Mouse (Mus musculus) neural tube, embryonic 12.5 days (tissue): Measurements from ENCODE around the gene Edem2. TPM values are rescaled to one million over a fixed set of nuclear protein-coding genes. Genes with fewer than 3 reads are reported as not detected.
A peak's percentile ranks its signal among the peaks of the same experiment; 100 is the strongest.

Source experiments
- ATAC-seq: fragments of 200-750 bp; cut with Nextera tagmentation; 2 replicates; pipeline ENCODE4 v1.8.0; 2017; ENCODE audit warnings: low read depth, mild to moderate bottlenecking, moderate TSS enrichment, moderate library complexity; ENCODE audit not compliant: low FRiP score
- H3K27ac ChIP-seq: fragments of 300-500 bp; sonication (generic); 2 replicates; pipeline ENCODE4 v1.5.1; 2016
- H3K27me3 ChIP-seq: fragments of 300-500 bp; sonication (generic); replicated peaks from 2 replicates; pipeline ENCODE4 v1.6.1; 2016; ENCODE audit warnings: mild to moderate bottlenecking
- H3K36me3 ChIP-seq: fragments of 300-500 bp; sonication (generic); 2 replicates; pipeline ENCODE4 v1.6.1; 2016; ENCODE audit warnings: mild to moderate bottlenecking
- H3K4me1 ChIP-seq: fragments of 300-500 bp; sonication (generic); 2 replicates; pipeline ENCODE4 v1.6.1; 2016
- H3K4me2 ChIP-seq: fragments of 300-500 bp; sonication (generic); replicated peaks from 2 replicates; pipeline ENCODE4 v1.6.1; 2016; ENCODE audit warnings: mild to moderate bottlenecking
- H3K4me3 ChIP-seq: fragments of 300-500 bp; sonication (generic); 2 replicates; pipeline ENCODE4 v1.5.1; 2016
- H3K9ac ChIP-seq: fragments of 300-500 bp; sonication (generic); 2 replicates; pipeline ENCODE4 v1.6.1; 2016; ENCODE audit warnings: mild to moderate bottlenecking
- H3K9me3 ChIP-seq: fragments of 300-500 bp; sonication (generic); 2 replicates; pipeline ENCODE4 v1.6.1; 2016; ENCODE audit warnings: mild to moderate bottlenecking
- WGBS: fragments of 180-500 bp; shearing (Covaris S2); methylation state at CpG from one replicate; pipeline ENCODE4 v1.1.7; 2016; 5-methylcytosine and 5-hydroxymethylcytosine counted together
- polyA plus RNA-seq: library from polyadenylated mRNA; unstranded; fragments of >200 nt; fragmentation: Nextera tagmentation; extraction: Ambion mirVana; gene quantifications from 2 replicates; pipeline ENCODE4 v1.2.1, GENCODE M21; 2016

Edem2 gene
- polyA plus RNA-seq, 1 experiment from 2014 or later, result 37.4 TPM

DNA sequence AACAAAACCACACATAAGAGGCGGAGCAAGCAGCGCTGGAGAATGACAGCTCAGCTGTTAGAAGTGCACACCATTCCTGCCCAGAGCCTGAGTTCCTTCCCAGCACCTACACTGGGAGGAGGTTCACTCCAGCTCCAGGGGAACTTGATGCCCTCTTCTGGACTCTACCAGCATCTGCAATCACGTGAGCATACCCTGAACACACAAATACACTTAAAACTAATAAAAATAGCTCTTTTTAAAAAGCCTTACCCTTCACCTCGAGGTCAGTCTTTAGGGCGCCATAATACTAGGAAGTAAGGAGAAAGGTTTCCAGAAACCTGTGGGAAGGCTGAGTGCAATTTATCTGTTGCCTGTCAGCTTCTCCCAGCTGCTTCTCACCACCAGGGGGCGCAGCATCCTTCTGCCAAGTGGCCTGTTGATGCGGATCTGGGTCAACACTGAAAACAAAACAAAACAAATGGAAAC, 33.1 kb downstream of the Edem2 start:
- no peaks in the 10 kb centered on the region for H3K27me3 ChIP-seq
- WGBS, result 14% methylated on average over 7 of the region's 7 CpGs
- H3K27ac ChIP-seq, result no peak overlapping the region
- H3K36me3 ChIP-seq, result 0 out of 2 replicates have a peak, but pooled peaks cover 4% of the 10 kb centered on the region
- no peak for ATAC-seq
- no peak overlapping the region for H3K4me3 ChIP-seq
- no peak overlapping the region for H3K9ac ChIP-seq
- peaks cover 4% of the 10 kb centered on the region for H3K4me1 ChIP-seq
- no peaks in the 10 kb centered on the region for H3K9me3 ChIP-seq
- H3K4me2 ChIP-seq, result no peak overlapping the region

DNA sequence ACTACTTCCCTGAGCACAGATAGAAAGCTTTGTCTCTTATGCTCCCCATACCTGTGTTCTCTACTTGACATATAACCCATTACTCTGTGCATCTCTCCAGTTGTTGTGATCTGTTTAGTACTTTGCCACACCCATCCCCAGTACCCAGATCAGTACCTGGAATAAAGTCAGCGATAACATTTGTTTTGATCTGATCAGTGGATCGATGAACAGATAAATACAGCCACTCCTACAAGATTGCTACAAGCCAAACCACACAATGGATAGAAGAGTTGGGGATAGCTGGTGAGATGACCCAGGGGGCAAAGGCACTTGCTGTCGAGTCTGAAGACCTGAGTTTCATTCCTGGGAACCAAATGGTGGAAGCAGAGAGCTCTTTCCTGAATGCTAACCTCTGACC, 34.0 kb downstream of the Edem2 start:
- no peak for ATAC-seq

DNA sequence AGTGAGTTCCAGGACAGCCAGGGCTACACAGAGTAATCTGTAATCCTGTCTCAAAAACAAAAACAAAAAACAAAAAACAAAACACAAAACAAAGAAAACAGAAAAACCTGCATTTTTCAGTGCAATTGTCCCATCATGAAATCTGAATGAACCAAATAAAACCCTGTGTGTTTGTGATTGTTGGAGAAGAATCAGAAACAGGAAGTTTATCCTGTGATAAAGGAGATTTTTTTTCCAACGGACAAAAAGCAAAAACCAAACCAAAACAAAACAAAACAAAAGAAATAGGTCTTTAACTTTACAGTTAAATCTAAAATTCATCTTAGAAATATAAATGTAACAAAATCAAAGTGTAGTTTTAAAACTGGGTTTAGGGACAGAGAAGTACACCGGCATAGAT, 34.7 kb downstream of the Edem2 start:
- no peak for ATAC-seq
- no peak overlapping the region for H3K9ac ChIP-seq
- 74% methylated on average over 2 of the region's 2 CpGs for WGBS
- no peaks in the 10 kb centered on the region for H3K9me3 ChIP-seq
- H3K27me3 ChIP-seq, result no peaks in the 10 kb centered on the region
- H3K4me1 ChIP-seq, result peaks cover 15% of the 10 kb centered on the region
- no peak overlapping the region for H3K4me3 ChIP-seq
- no peak overlapping the region for H3K4me2 ChIP-seq
- no peaks in the 10 kb centered on the region for H3K36me3 ChIP-seq
- no peak overlapping the region for H3K27ac ChIP-seq

More for the DNA sequence above, 34.0 kb downstream of the Edem2 start:
- Histone ChIP-seq H3K9ac (no peak overlapping the region), H3K4me3 (no peak overlapping the region), H3K9me3 (no peaks in the 10 kb centered on the region), H3K27me3 (no peaks in the 10 kb centered on the region), H3K27ac (no peak overlapping the region), H3K36me3 (no peaks in the 10 kb centered on the region), H3K4me1 (peaks cover 13% of the 10 kb centered on the region), H3K4me2 (no peak overlapping the region)
- WGBS, result 79% methylated on average over 3 of the region's 3 CpGs

DNA sequence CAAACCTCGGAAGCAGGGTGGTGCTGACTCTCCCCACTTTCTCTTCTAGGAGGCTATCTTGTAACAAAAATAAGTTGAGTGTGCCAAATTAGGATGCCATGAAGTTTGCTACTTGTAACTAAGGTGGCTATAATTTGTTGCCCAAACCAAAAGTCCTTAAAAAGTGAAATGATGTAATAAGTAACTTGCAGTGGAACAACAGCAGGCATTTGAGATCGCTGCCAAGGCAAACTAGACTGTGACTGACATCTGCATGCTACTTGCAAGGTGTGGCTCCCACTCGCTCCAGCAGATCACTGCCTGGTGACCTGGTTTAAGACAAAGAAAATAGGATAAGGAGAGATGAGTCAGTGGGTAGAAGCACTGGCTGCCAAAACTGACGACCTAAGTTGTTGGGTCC, 36.1 kb downstream of the Edem2 start:
- Histone ChIP-seq H3K4me2 (no peak overlapping the region), H3K36me3 (no peaks in the 10 kb centered on the region), H3K27ac (no peak overlapping the region), H3K9ac (no peak overlapping the region), H3K4me3 (no peak overlapping the region), H3K4me1 (peaks cover 15% of the 10 kb centered on the region), H3K9me3 (no peaks in the 10 kb centered on the region), H3K27me3 (no peaks in the 10 kb centered on the region)
- ATAC-seq, result no peak
- 80% methylated on average over 4 of the region's 4 CpGs for WGBS

DNA sequence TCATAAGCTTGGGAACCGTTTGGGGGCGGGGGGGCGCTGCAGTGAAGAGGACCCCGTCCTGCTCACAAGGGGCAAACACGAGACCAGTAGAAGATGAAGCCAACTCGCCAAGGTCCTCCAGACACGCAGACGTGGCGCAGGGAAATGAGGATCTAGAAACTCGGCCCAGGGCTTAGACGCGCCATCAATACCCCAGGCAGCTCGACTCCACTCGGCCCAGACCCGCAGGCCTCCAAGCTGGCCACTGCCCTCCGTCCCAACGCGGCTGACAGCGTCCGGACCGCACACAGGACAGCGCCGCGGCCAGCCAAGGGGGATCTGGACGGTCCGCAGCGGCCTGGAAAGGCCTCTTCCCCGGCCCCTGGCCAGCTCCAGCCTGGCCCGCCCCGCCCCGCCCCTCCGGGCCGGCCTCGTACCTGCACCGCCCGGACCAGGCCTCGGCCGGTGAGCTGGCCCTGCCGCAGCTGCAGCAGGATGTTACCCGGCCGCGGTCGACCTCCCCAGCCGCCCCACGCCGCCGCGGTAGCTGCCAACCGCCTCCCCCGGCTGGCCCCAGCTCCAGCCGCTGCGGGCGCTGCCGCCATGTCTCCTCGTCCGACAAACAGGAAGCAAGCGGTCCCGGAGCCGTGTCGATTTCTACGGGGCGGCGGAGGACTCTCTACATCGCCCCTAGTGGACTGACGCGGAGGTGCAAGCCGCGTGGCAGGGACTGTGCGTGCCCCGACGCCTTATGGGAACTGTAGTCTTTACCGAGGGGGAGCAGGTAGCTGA, 37.4 kb downstream of the Edem2 start, which contains the start of gene Trpc4ap:
Gene Trpc4ap (minus strand): TSS at position 662 of the 771 bp plus-strand sequence.
- Histone ChIP-seq H3K36me3 (peaks cover 2% of the 10 kb centered on the region; the same call in 1 of the 2 replicates), H3K4me3 (peak within 1 kb of the TSS; percentile 99), H3K4me2 (peak within 1 kb of the TSS; percentile 80), H3K4me1 (peaks cover 15% of the 10 kb centered on the region), H3K27ac (peak within 1 kb of the TSS; percentile 88), H3K27me3 (no peaks in the 10 kb centered on the region), H3K9me3 (no peaks in the 10 kb centered on the region), H3K9ac (peak within 1 kb of the TSS; percentile 97)
- under 1% methylated on average over 71 of the region's 72 CpGs for WGBS
- ATAC-seq, result peak; percentile 93

DNA sequence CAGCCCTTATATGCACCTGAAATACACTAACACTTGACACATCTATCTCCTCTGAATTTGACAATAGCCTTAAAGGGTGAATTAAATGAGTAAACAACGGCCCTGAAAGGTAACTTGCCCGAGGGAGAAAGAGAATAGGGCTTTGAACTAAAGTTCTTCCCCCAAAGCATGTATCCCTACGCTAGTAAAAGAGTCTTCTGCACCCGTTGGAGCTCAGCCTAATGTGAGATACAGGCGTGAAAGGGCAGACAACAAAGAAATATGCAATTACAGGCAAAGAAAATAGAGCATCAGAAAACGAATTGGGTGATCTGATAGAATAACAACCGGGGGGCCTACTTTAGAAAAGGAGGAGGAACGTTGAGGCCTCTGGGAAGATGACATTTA, 37.9 kb downstream of the Edem2 start:
- no peak for ATAC-seq
- peak overlapping the region; percentile 80 for H3K4me2 ChIP-seq
- H3K36me3 ChIP-seq, result peaks cover 2% of the 10 kb centered on the region; the same call in 1 of the 2 replicates
- peaks cover 15% of the 10 kb centered on the region for H3K4me1 ChIP-seq
- no peaks in the 10 kb centered on the region for H3K9me3 ChIP-seq
- no peaks in the 10 kb centered on the region for H3K27me3 ChIP-seq
- 0 out of 2 replicates have a peak overlapping the region, but pooled peaks have one; percentile 88 for H3K27ac ChIP-seq
- WGBS, result 5% methylated on average over 8 of the region's 8 CpGs
- peak overlapping the region; percentile 97 for H3K9ac ChIP-seq
- peak overlapping the region; percentile 99 for H3K4me3 ChIP-seq

DNA sequence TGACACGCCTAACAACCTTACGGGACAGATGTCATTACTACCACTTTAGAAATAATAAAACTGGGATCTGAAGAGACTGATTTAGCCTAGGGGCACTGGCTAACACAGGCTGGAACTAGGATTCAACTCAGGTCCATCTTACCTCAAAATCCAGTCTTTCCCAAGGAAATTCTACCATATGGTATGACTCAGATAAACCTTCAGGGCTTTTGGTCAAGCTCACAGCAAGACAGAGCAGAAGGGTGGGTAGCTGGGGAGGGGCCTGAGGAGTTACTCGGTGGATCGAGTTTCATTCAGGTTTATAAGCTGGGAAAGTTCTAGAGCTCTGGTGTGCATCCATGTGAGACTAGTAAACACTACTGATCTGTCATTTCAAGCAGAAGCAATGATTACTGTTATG, 40.1 kb downstream of the Edem2 start:
- Histone ChIP-seq H3K9me3 (no peaks in the 10 kb centered on the region), H3K4me2 (no peak overlapping the region), H3K4me1 (peaks cover 15% of the 10 kb centered on the region), H3K4me3 (no peak overlapping the region), H3K9ac (no peak overlapping the region), H3K27ac (no peak overlapping the region), H3K36me3 (peaks cover 2% of the 10 kb centered on the region; the same call in 1 of the 2 replicates), H3K27me3 (no peaks in the 10 kb centered on the region)
- ATAC-seq, result no peak
- 85% methylated on average over 4 of the region's 4 CpGs for WGBS

DNA sequence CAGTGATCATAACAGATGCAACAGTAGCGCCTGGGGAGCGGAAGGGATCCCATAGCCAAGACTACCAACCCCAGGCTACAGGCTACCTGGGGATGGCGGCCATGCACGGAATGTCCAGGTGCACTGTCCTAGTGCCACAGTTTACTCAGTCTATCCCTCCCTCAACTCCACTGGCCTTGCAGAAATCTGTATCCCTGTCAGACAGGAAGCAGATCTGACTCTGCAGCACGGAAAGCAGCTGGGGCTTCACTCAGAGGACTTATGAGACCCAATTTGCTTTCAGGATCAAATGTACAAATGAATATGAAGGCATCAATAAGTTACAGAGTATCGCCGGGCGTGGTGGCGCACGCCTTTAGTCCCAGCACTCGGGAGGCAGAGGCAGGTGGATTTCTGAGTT, 41.5 kb downstream of the Edem2 start:
- Histone ChIP-seq H3K9me3 (no peaks in the 10 kb centered on the region), H3K27me3 (no peaks in the 10 kb centered on the region), H3K27ac (no peak overlapping the region), H3K4me1 (peaks cover 15% of the 10 kb centered on the region), H3K36me3 (peaks cover 2% of the 10 kb centered on the region; the same call in 1 of the 2 replicates), H3K4me2 (no peak overlapping the region), H3K4me3 (no peak overlapping the region), H3K9ac (no peak overlapping the region)
- 96% methylated on average over 11 of the region's 11 CpGs for WGBS
- no peak for ATAC-seq

DNA sequence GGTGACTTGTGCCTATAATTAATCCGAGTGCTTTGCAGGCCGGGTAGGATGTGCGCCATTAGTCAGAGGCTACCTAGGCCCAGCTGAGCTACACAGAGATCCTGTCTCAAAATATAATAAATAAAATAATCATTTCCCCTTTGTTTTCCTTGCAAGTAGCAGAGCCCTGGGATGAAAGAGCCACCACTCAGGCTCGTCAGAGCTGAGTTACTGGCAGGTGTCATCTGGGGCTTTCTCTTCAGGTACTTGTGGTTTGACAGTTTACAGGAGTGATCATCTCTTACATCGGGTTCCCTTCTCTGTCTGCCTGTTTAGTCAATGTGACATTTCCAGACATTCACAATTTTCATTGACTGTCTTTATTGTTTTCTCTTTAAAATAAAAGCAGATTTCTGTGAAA, 42.7 kb downstream of the Edem2 start:
- no peak overlapping the region for H3K27ac ChIP-seq
- H3K4me2 ChIP-seq, result no peak overlapping the region
- no peak overlapping the region for H3K9ac ChIP-seq
- H3K4me3 ChIP-seq, result no peak overlapping the region
- H3K4me1 ChIP-seq, result peaks cover 15% of the 10 kb centered on the region
- ATAC-seq, result no peak
- H3K36me3 ChIP-seq, result peaks cover 2% of the 10 kb centered on the region; the same call in 1 of the 2 replicates
- 86% methylated on average over 5 of the region's 5 CpGs for WGBS
- no peaks in the 10 kb centered on the region for H3K27me3 ChIP-seq
- H3K9me3 ChIP-seq, result no peaks in the 10 kb centered on the region

DNA sequence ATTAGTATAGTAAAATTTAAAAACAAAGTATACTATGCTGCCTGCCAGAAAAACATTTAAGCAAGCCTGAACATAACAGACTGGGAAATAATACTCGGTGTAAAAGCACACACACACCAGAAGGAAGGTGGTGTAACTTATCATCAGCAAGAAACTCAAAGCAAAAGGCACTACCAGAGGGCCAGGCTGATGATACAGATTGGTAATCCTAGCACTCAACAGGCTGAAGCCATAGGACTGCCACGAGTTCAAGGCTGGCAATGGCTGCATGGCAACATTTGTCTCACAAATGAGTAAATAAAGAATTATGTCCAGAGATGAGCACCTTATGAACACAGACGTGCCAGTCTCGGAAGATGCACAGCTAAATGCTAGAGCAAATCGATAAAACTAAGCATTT, 45.5 kb downstream of the Edem2 start:
- Histone ChIP-seq H3K9ac (no peak overlapping the region), H3K4me1 (no peaks in the 10 kb centered on the region), H3K27ac (no peak overlapping the region), H3K27me3 (no peaks in the 10 kb centered on the region), H3K4me2 (no peak overlapping the region), H3K4me3 (no peak overlapping the region), H3K9me3 (no peaks in the 10 kb centered on the region), H3K36me3 (peaks cover 2% of the 10 kb centered on the region; the same call in 1 of the 2 replicates)
- no peak for ATAC-seq
- WGBS, result 96% methylated on average over 5 of the region's 5 CpGs

DNA sequence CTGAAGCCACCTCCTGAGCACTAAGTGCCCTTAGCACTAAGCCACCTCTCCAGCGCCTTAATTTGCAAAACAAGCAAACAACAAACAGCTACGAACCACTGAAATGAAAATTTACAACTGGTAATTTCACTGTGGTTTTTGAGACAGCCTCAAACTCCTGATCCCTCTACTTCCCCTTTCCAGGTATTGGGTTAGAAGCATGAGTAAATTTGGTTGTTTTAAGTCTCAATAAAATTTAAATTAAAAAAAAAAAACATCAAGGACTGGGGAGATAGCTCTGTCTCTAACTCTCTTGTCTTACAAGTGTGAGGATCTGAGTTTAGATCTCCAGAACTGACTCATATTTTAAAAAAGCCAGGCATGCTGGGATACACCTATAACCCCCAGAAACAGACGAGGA, 46.1 kb downstream of the Edem2 start:
- Histone ChIP-seq H3K4me3 (no peak overlapping the region), H3K36me3 (peaks cover 2% of the 10 kb centered on the region; the same call in 1 of the 2 replicates), H3K4me1 (no peaks in the 10 kb centered on the region), H3K9me3 (no peaks in the 10 kb centered on the region), H3K4me2 (no peak overlapping the region), H3K27me3 (no peaks in the 10 kb centered on the region), H3K9ac (no peak overlapping the region), H3K27ac (no peak overlapping the region)
- ATAC-seq, result no peak
- WGBS, result 56% methylated on average over 3 of the region's 3 CpGs

DNA sequence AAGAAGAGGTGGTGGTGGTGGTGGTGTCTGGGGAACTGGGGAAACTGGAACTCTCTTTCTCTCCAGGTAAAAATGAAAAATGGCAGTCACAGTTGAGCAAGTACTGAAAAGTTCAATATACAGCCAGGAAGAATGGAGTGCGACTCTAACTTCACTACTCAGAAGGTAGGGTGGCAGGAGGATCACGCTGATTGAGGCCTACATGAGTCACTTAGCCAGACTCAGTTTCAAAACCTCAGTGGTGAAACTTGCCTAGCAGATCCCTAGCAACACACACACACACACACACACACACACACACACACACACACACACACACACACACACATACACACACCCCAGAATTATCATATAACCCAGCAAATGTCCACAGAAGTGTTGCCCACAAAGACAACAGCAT, 47.4 kb downstream of the Edem2 start:
- ATAC-seq, result no peak
- H3K4me3 ChIP-seq, result no peak overlapping the region
- no peaks in the 10 kb centered on the region for H3K4me1 ChIP-seq
- 75% methylated on average over 2 of the region's 2 CpGs for WGBS
- H3K9ac ChIP-seq, result no peak overlapping the region
- no peak overlapping the region for H3K27ac ChIP-seq
- H3K9me3 ChIP-seq, result no peaks in the 10 kb centered on the region
- no peak overlapping the region for H3K4me2 ChIP-seq
- no peaks in the 10 kb centered on the region for H3K27me3 ChIP-seq
- no peaks in the 10 kb centered on the region for H3K36me3 ChIP-seq

DNA sequence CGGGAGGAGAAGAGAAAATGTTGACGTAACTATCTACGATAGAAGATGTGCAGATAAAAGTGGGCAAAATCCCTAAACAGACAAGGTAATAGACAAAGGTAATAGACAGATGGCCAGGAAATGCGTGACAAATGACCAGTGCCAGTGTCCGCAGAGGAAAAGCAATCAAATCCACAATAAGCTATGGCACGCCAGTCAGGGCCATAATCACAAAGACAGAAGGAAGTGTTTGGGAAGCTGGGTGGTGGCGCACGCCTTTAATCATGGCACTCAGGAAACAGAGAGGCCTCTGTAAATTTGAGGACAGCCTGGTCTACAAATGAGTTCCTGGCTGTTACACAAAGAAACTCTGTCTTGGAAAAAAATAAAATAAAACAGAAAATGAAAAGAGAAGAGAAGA, 48.1 kb downstream of the Edem2 start:
- Histone ChIP-seq H3K27ac (no peak overlapping the region), H3K4me2 (no peak overlapping the region), H3K9me3 (no peaks in the 10 kb centered on the region), H3K4me3 (no peak overlapping the region), H3K9ac (no peak overlapping the region), H3K36me3 (no peaks in the 10 kb centered on the region), H3K27me3 (no peaks in the 10 kb centered on the region), H3K4me1 (no peaks in the 10 kb centered on the region)
- WGBS, result 62% methylated on average over 8 of the region's 8 CpGs
- ATAC-seq, result no peak
